Mouse (Mus musculus) large intestine, adult 2 months (tissue): Measurements from ENCODE around the gene C1qc. TPM values are rescaled to one million over a fixed set of nuclear protein-coding genes. Genes with fewer than 3 reads are reported as not detected.
A peak's percentile ranks its signal among the peaks of the same experiment; 100 is the strongest.

ENCODE experiments used
- DNase-seq: peaks from one replicate; pipeline ENCODE4 v3.0.0-alpha.2; 2012; ENCODE audit warnings: low read depth, low spot score
- WGBS: fragments of 180-500 bp; shearing (Covaris S2); methylation state at CpG from one replicate; pipeline ENCODE4 v1.1.7; 2018; 5-methylcytosine and 5-hydroxymethylcytosine counted together
- polyA plus RNA-seq: library from polyadenylated mRNA; depleted of rRNA; stranded (reverse); fragments of >200 nt; gene quantifications from 2 replicates; pipeline ENCODE4 v1.2.3, GENCODE M21; 2012

Gene C1qc
- polyA plus RNA-seq, 1 experiment = 90.7 TPM

DNA sequence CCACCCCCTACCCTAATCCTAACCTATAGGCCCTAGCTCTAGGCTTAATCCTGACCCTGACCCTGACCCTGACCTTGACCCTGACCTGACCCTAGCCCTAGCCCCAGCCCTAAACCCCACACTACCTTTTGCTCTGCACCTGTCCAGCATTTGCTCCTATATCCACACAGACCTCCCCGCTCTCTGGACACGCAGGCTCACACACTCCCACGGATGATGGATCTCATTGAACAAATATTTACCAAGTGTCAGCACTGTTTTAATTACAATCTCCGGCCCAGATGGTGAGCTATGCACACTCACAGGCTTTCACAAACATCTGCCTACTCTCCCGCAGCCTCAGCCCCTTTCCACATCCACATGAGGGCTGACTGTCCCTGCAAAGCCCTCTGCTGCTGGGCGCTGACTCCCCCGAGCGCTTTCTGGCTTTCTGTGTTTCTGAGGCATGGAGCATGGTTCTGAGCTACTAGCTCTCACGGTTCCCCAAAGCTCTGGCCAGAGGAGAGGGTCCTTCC, 5.3 kb upstream of the C1qc start:
- WGBS = 26% methylated on average over 9 of the region's 9 CpGs
- DNase-seq = no peak

DNA sequence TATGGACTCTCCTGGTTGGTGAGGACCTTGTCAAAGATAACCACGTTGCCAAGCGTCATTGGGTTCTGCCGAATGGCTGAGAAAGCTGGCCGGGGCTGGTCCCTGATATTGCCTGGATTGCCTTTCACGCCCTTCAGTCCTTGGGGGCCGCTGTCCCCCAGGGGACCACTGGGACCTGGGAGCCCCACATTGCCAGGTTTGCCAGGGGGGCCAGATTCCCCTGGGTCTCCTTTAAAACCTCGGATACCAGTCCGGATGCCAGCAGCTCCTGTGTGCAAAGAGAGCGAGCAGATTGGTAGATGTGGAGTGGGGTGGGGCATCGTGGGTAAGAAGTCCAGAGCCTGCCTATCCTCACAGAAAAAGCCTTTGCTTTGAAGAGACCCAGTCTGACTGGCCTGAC, 3.6 kb upstream of the C1qc start:
- WGBS = 26% methylated on average over 10 of the region's 10 CpGs
- no peak for DNase-seq

DNA sequence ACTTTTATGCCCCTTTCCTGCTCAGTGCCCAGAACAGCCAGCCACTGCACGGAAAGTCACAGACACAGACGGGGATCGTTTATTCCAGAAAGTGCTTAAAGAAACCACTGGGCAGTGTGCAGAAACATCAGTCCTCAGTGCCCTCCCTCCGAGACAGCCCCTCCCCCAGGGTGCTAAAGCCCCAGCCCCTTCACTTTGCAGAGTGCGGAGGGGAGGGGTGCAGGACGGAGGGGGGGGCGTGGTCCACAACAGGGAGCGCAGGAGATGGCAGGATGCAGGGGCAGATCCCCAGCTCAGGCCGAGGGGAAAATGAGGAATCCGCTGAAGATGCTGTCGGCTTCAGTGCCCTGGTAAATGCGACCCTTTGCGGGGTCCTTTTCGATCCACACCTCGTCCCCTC, 3.0 kb upstream of the C1qc start:
- 8% methylated on average over 15 of the region's 15 CpGs for WGBS
- DNase-seq = no peak

DNA sequence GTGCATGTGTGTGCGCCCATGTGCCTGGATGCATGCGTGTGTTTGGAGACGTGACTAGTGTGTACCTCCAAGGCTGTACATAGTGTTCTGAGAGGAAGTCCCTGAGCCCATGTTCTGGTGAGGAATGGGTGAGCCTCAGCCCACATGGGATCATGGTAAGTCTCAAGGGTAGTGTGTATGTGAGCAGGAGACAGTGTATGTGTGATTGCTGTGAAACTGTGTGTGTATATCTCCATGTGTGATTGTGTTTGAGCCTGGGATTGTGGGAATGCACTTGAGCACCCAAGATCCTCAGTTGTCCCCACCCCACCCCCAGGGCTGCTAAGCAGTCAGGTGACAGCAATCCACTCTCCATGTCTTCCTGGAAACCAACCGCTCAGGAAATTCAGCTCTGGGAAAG, 2.0 kb upstream of the C1qc start:
- WGBS = 62% methylated on average over 4 of the region's 4 CpGs
- DNase-seq = no peak

DNA sequence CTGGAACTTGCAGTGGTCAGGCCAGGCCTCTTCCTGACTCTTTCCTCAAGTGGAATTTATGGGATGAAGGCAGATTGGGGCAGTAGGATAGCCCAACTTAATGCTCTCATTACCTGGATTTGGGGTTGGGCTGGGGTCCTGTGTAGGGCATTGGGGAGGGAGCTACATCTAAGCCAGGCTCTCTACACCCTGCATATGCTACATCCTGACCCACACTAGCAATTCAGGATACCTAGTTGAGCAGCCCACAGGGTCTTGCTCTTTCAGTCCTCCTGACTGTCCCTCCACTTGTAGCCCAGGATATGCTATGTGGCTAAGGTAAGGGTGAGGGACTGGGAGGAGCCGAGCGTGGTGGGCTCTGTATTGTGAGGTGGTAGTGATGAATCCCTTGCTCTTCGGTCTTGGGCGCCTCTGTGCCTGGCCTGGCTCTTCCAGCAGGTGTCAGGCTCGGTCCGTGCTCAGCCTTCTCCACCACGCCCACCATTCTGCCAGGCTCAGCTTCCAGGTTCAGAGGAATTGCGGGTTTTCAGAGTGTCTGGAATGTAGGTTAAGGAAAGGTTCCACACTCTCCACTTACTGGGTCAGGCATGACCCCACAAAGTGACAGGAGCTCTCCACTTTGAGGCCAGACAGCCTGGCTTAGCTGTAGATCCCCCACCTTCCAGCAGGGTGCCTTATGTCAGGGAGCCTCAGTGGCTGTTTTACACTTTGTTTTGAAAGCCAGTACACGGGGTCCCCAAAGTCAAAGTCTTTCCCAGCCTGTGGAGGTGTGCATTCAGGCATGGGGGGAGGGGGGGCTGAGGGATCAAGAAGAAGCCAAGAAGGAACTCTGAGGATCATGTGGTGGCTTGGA, 1.1 kb upstream of the C1qc start:
- WGBS = 3% methylated on average over 9 of the region's 9 CpGs
- DNase-seq = no peak

DNA sequence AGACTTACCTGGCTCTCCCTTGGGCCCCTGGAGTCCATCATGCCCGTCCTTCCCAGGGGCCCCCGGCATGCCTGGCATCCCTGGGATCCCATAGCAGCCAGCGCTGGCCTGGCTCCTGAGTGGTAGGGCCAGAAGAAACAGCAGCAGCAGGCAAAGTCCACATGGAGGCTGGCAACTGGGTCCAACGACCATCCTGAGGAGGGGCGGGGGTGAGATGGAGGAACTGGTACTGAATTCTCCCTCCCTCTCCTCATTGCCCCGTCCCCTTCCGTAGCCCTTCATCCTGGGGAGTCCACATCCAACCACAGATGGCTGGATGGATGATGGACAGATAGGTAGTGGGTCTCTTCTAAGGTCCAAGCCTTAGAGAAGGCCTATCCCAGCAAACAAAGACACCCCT, 494 bp downstream of the C1qc start:
- DNase-seq = no peak
- 43% methylated on average over 7 of the region's 7 CpGs for WGBS

DNA sequence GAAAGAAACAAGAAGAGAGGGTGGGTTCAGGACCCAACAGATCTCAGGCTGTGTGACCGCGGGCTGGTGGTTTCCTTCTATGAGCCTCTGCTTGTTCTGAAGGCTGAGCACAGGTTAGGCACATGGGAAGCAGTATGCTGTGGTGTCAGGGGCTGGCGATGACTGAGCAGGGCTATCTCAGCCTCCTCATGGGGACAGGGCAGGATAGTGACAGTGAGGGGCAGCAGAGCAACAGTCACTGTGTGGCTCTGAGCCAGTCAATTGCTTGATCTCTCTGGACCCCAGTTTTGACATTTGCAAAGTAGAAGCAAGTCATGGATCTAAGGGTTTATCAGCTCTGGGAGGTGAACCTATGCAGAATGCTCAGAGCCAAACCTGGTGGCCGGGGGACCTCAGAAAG, 1.8 kb downstream of the C1qc start:
- no peak for DNase-seq
- WGBS = 82% methylated on average over 4 of the region's 4 CpGs

DNA sequence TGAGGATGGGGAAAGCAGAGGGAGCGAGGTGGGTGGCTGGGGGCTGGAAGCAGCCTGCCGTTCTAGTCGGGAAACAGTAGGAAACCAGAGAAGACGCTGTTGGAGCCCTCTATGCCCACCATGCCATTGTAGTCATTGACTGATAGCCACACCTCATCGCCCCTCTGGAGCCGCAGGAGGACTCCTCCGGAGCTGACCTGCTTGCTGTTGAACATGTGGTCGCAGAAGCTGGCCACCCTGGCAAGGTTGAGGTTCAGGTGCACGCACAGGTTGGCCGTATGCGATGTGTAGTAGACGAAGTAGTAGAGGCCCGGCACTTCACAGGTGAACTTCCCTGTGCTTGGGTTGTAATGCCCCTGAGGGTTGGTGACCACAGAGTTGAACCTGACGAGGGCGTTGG, 2.9 kb downstream of the C1qc start:
- 80% methylated on average over 15 of the region's 15 CpGs for WGBS
- no peak for DNase-seq

DNA sequence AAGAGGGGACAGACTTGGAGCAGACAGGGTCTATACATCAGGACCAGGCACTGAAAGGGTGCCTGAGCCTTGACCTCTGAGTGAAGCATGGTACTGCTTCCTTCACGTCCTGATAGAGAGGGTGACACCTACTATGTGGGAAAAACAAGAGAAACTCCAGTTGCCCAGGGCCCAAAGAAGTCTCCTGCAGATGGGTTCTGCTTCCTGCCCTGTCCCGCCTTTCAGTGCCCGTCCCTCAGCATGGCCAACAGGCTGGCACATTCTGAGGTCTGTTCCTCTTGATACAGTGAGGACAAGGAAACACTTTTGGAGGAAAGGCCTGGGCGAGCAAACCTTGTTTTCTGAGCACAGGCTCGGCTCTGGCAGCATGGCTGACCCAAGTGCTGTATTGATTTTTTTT, 5.2 kb downstream of the C1qc start:
- 51% methylated on average over 5 of the region's 5 CpGs for WGBS
- DNase-seq = no peak

DNA sequence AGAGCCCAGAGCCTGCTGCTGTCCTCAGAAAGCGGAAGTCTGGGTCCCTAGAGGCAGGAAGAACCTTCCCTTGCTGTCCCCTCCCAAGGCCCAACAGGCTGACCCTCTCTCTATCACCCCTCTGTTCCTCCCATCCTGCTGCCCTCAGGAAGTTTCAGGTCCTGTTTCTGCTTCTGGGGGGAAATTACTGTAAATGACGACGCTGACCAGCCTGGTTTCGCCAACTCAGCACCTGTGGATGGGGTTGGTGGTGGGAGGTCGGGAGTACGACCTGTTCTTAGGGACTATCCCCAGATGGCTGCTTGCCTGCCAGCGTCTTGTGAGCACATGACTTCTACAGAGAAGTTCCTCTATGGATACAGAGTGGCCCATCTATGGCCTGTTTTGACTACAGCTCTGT, 6.8 kb downstream of the C1qc start, which contains the start of gene C1qb:
C1qb (minus strand) TSS at position 87 of the 400 bp plus-strand sequence.
- WGBS = 73% methylated on average over 7 of the region's 7 CpGs
- DNase-seq = no peak

DNA sequence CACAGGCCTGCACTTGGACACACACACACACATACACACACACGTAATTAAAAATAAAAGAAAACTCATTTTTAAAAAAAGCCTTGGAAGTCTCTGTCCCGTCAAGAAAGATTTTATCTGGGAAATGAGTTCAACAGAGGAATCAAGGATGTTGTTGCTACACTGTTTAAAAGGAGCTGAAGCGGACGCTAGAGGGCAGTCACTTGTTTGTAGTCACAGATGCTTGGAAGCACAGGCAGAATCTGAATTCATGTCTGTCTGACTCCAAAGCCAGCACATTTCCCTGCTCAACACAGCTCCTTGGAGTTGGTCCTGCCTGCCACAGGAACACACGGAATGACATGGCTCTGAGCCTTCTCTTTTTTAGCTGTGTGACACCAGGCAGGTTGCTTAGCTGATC, 14.3 kb downstream of the C1qc start:
- WGBS = 39% methylated on average over 5 of the region's 5 CpGs
- DNase-seq = no peak

DNA sequence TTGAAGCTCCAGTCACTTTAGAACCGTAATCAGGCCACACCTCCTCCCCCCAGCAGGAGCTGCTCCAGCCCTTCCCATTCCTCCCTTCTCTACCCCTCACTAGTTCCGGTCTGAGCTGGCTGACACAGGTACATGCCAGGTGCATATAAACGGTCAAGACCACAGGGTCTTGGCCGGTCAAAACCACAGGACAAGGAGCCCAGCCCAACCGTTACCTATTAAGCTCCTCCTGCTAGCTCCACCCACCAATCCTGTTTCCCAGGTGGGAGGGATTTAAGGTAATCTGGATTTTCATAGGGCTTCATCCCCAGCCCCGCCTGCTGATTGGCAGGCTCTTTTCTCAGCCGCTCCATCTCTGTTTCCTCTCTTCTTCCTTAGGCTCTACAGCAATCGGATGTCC, 14.7 kb downstream of the C1qc start:
- WGBS = 44% methylated on average over 8 of the region's 8 CpGs
- DNase-seq = no peak

DNA sequence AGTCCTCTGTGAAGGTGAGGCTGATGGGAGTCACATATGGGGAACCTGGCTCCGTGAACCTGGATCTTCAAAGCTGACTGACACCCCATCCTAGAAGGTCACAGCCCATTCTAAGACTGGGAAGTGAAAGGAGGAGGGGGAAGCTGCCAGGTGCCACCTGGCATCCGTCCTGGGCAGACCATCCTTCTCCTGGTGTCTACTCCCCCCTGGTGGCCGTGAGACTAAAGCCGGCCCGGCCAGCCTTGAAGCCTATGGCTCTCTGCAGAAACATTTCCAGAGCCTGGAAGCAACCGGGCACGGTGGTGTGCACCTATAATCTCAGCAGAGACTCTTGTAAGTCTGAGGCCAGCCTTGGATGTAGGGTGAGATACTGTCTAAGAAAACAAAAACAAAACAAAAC, 15.9 kb downstream of the C1qc start:
- 6% methylated on average over 7 of the region's 7 CpGs for WGBS
- peak; percentile 32 for DNase-seq

DNA sequence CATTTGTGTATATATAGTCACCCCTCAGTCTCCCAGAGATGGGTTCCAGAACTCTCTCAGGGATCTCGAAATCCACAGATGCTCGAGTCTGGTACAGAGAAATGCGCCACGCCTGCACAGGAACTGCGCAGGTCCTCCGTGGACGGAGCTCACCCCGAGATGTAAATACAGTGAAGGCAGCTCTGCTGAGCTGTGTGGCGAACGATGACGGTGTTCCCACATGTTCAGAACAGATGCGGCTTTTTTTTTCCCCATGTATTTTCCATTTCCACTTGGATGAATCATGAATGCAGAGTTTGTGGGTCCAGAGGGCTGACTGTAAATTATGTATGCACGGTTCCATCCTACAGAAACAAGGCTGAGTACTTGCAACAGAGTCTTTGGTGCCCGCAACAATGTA, 17.9 kb downstream of the C1qc start:
- no peak for DNase-seq
- WGBS = 86% methylated on average over 14 of the region's 14 CpGs

DNA sequence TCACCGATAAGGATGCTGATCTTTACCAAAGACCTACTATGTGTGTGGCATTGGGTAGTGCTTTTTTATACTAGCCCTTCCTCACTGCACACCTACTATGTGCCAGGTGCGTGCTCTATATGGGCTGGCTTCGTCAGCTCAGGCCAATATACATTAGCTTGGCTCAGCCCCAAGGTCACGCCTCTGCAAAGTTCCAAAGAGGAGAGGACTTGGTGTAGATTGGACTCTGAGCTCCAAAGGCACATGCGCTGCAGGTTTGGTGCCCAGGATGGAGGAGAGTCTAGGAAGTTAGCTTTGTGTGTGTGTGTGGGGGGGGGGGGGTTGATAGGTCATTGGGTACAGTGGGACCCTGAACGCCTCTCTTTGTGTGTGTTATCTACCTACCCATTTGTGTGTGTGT, 24.5 kb downstream of the C1qc start:
- DNase-seq = peak; percentile 42
- 31% methylated on average over 6 of the region's 6 CpGs for WGBS

DNA sequence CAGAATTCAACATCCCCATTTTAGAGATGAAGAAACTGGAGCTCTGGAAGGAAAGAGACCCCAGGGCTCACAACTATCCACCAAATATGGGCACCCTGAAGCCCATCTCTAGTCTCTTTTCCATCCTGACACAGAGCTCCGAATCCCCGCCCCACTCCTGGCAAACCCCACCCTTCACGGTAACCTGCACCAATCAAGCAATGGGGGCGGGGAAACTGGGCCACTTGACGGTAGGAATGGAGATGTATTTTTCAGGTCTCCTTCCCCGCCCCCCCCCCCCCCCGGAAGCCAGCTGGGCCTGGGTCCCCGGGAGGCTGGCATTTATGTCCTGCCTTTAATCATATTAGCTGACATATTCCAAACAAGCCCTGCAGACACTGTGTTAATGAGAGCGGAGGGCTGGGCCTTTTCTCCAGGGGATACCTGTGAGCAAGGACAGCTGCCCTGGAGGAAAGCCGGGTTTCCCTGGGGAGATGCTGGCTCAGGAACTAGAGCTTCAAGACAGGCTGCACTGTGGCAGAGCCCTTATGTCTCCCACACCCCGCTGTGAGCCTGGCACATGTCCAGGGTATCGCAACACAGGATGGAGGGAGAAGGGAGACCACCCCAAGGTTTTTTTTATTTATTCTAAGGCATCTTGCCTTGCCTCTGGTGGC, 25.0 kb downstream of the C1qc start:
- WGBS = 19% methylated on average over 12 of the region's 12 CpGs
- DNase-seq = no peak

DNA sequence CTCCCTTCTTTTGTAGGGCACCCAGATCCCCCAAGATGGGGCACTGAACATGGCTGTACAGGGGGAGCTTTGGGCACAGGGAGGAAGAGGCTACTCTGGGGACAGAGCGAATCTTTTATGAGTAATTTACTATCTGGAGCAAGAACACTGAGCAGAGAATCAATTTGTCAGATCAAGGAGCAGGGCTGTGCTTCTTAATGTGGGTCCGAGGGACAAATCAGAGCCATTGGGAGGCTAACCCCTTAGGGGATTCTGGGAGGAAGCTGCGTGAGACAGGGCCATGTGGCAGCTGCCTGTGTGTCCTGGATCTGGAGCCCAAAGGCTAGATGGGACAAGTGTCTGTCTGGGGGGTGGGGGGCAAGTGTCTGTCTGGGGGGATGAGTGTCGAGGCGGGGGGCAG, 27.3 kb downstream of the C1qc start:
- WGBS = 79% methylated on average over 5 of the region's 5 CpGs
- no peak for DNase-seq

DNA sequence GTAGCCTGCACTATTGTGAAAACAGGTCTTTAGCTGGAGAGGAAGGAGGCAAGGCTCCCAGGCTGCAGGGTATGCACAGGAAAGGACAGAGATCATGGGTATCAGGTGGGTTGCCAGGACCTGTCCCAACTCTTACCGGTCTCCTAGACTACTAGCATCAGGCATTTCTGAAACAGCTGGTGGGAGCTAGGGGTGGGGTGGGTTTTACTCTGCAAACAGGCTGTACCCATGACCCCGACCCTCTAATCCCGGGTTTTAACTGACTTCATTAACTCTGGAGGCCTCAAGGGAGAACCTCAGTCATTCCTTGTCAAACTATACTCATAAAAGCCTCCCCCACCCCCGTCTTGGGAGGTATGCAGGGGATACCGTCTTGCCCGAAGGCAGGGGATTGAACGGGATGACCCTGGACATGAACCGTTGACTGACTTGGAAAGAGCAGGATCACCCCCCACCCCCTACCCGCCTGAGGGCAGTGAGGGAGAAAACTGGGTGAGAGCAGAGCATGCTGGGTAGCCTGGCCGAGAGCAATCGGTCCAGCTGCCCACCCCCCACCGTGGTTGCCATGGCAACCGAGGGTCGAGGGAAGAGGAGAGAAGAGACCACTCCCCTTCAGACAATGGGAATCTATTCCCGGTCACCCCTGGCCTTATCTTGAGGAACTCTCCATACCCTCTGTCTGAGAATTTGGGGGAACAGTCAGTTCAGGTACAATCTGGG, 28.0 kb downstream of the C1qc start:
- no peak for DNase-seq
- 54% methylated on average over 15 of the region's 15 CpGs for WGBS

DNA sequence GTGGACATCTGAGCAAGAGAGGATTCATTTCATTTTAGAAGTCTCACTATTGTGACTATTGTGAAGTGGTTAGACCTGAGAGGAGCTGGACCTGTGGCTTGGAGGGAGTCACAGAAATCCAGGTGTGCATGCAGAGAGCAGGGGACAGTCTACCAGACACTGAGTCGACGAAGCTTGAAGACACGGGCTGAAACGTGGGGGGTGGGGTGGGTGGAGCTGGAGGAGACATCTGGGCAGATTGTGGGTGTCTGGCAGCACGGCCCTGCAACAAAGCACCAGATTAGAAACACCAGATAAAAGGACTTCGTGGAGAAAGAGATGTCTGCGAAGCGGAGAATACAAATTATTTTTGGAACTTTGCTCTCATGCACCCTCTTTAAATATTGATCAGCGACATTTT, 29.3 kb downstream of the C1qc start:
- 58% methylated on average over 9 of the region's 9 CpGs for WGBS
- DNase-seq = no peak

DNA sequence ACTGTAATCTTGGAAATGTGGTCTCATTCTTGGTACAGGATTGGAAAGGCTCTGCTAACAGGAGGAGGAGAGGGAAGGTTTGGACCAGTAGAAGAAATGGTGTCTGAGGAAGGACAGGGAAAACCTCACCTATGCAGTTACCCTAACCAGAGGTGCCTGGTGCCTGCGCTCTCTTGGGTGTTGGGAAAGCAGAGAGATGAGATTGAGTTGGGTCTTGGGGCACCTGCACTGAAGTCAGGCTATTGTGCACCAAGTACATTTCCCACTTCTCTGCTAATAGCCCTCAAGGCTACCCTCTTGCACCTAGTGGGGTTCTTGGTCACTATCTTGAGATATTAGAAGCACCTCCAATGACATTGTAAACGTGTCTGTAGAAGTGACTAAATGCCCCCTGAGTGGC, 30.5 kb downstream of the C1qc start:
- WGBS = 88% methylated on average over 2 of the region's 2 CpGs
- DNase-seq = no peak

DNA sequence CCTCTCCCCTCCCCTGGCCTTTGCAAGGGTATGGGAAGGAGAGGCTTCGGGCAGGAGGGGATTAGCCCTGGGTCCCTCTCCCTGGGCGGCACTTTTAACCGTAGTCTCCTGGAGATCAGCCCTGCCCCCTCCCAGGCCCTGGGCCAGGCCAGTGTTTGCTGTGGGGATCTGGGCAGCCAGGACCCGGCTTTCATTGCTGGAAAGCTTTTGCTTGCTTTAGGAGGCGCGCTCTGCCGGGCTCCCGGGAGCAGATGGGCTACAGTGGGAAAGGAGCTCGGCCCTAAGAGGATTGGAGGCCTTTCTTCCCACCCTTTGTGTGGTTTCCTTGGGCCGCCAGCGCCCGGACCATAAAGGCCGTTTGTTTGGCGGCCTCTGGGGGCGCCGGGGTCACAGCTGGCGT, 31.1 kb downstream of the C1qc start:
- WGBS = 8% methylated on average over 17 of the region's 17 CpGs
- DNase-seq = no peak
